Mouse (Mus musculus): ENCODE results near the gene Chrnd. TPM values are rescaled to one million over a fixed set of nuclear protein-coding genes. Genes with fewer than 3 reads are reported as not detected.

Gene Chrnd
- polyA plus RNA-seq, 1 experiment: not detected

GRCm38 (mm10) chr1:87213735-87214704 lies 23.6 kb downstream of the Chrnd start, which contains the start of gene Eif4e2:
Eif4e2 (plus strand) TSS chr1:87213914.
- Histone ChIP-seq H3K9me3 (ENCODE audit: control insufficient read depth, low read length) (no peaks in the 10 kb centered on the region), H3K4me3 (replicated peaks) (peak within 1 kb of the TSS; percentile 86), H3K4me1 (ENCODE audit: control insufficient read depth) (peaks cover 46% of the 10 kb centered on the region), H3K36me3 (ENCODE audit: control insufficient read depth) (peaks cover 16% of the 10 kb centered on the region), H3K27me3 (ENCODE audit: control insufficient read depth) (no peaks in the 10 kb centered on the region)
- TF ChIP-seq TAL1 (IDR thresholded peaks at IDR 0.05; ENCODE audit: low read length) (no peak), GATA1 (IDR thresholded peaks at IDR 0.05; ENCODE audit: low read length) (no peak)

DNA sequence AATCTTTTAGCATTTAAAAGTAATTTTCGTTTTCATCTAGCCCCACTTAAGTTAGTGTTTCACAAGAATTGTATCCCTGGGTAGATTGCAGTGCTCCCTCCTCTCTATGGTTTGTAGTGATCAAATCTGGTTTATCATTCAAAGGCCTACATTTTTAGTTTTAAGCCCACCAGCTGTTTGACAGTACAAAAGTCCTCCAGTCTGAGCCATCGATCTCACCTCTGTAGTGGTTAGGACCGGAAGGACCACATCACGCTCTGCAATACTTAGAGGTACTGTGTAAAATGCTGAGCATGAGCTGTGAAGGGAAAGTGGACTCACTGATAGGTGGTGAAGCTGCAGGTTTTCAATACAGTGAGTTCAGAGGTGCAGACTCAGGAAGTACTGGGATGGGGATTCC lies 24.3 kb downstream of the Chrnd start:
- Histone ChIP-seq H3K9me3 (ENCODE audit: control insufficient read depth, low read length) (no peaks in the 10 kb centered on the region), H3K27me3 (ENCODE audit: control insufficient read depth) (no peaks in the 10 kb centered on the region), H3K4me3 (replicated peaks) (peak overlapping the region; percentile 86), H3K4me1 (ENCODE audit: control insufficient read depth) (peaks cover 46% of the 10 kb centered on the region), H3K36me3 (ENCODE audit: control insufficient read depth) (peaks cover 22% of the 10 kb centered on the region)
- TF ChIP-seq GATA1 (IDR thresholded peaks at IDR 0.05; ENCODE audit: low read length) (no peak), TAL1 (IDR thresholded peaks at IDR 0.05; ENCODE audit: low read length) (no peak)

GRCm38 (mm10) chr1:87217938-87218337 lies 27.5 kb downstream of the Chrnd start:
- no peaks in the 10 kb centered on the region for H3K9me3 ChIP-seq (ENCODE audit: control insufficient read depth, low read length)
- no peaks in the 10 kb centered on the region for H3K27me3 ChIP-seq (ENCODE audit: control insufficient read depth)
- peaks cover 41% of the 10 kb centered on the region for H3K4me1 ChIP-seq (ENCODE audit: control insufficient read depth)
- no peak for TF ChIP-seq TAL1 (IDR thresholded peaks at IDR 0.05; ENCODE audit: low read length)
- no peak for TF ChIP-seq GATA1 (IDR thresholded peaks at IDR 0.05; ENCODE audit: low read length)
- H3K4me3 ChIP-seq (replicated peaks): no peak overlapping the region
- H3K36me3 ChIP-seq (ENCODE audit: control insufficient read depth): peaks cover 54% of the 10 kb centered on the region

GRCm38 (mm10) chr1:87225739-87226138 lies 35.3 kb downstream of the Chrnd start:
- Histone ChIP-seq H3K4me1 (ENCODE audit: control insufficient read depth) (no peaks in the 10 kb centered on the region), H3K36me3 (ENCODE audit: control insufficient read depth) (peaks cover 98% of the 10 kb centered on the region), H3K27me3 (ENCODE audit: control insufficient read depth) (no peaks in the 10 kb centered on the region), H3K9me3 (ENCODE audit: control insufficient read depth, low read length) (no peaks in the 10 kb centered on the region), H3K4me3 (replicated peaks) (no peak overlapping the region)
- no peak for TF ChIP-seq GATA1 (IDR thresholded peaks at IDR 0.05; ENCODE audit: low read length)
- no peak for TF ChIP-seq TAL1 (IDR thresholded peaks at IDR 0.05; ENCODE audit: low read length)

- H3K9me3 ChIP-seq (ENCODE audit: control insufficient read depth, low read length): no peaks in the 10 kb centered on the region
- no peaks in the 10 kb centered on the region for H3K4me1 ChIP-seq (ENCODE audit: control insufficient read depth)
- no peak overlapping the region for H3K4me3 ChIP-seq (replicated peaks)
- no peaks in the 10 kb centered on the region for H3K27me3 ChIP-seq (ENCODE audit: control insufficient read depth)
- H3K36me3 ChIP-seq (ENCODE audit: control insufficient read depth): peaks cover 95% of the 10 kb centered on the region
- TF ChIP-seq GATA1 (IDR thresholded peaks at IDR 0.05; ENCODE audit: low read length) (no peak), TAL1 (IDR thresholded peaks at IDR 0.05; ENCODE audit: low read length) (no peak)
Observed at GRCm38 (mm10) chr1:87226409-87227159, 36.2 kb downstream of the Chrnd start.

- Histone ChIP-seq H3K4me1 (ENCODE audit: control insufficient read depth) (no peaks in the 10 kb centered on the region), H3K36me3 (ENCODE audit: control insufficient read depth) (peaks cover 95% of the 10 kb centered on the region), H3K4me3 (replicated peaks) (no peak overlapping the region), H3K9me3 (ENCODE audit: control insufficient read depth, low read length) (no peaks in the 10 kb centered on the region), H3K27me3 (ENCODE audit: control insufficient read depth) (no peaks in the 10 kb centered on the region)
- TF ChIP-seq GATA1 (IDR thresholded peaks at IDR 0.05; ENCODE audit: low read length): no peak
- TF ChIP-seq TAL1 (IDR thresholded peaks at IDR 0.05; ENCODE audit: low read length): no peak
Observed at GRCm38 (mm10) chr1:87227160-87227550, 36.7 kb downstream of the Chrnd start.

DNA sequence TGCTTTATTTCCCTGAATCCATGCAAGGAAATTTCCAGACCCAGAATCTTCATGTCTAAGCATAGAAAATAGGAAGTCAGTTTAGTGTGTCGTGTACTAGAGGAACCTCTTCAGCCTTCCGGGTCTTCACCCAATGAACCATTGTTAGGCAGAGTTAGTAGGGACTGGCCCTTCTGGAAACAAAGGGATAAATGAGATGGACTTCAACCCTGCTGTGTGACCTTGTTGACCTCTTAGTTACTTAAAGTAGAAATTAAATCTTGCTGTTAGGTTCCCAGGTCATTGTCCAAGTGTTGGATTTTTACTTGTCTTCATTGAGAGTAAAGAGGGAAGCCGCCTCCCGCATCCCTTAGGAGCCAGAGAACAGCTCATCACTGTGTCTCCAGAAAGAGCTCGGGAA lies 40.2 kb downstream of the Chrnd start:
- Histone ChIP-seq H3K4me3 (replicated peaks) (no peak overlapping the region), H3K27me3 (ENCODE audit: control insufficient read depth) (no peaks in the 10 kb centered on the region), H3K36me3 (ENCODE audit: control insufficient read depth) (peaks cover 74% of the 10 kb centered on the region), H3K4me1 (ENCODE audit: control insufficient read depth) (no peaks in the 10 kb centered on the region), H3K9me3 (ENCODE audit: control insufficient read depth, low read length) (no peaks in the 10 kb centered on the region)
- TF ChIP-seq TAL1 (IDR thresholded peaks at IDR 0.05; ENCODE audit: low read length) (no peak), GATA1 (IDR thresholded peaks at IDR 0.05; ENCODE audit: low read length) (no peak)

DNA sequence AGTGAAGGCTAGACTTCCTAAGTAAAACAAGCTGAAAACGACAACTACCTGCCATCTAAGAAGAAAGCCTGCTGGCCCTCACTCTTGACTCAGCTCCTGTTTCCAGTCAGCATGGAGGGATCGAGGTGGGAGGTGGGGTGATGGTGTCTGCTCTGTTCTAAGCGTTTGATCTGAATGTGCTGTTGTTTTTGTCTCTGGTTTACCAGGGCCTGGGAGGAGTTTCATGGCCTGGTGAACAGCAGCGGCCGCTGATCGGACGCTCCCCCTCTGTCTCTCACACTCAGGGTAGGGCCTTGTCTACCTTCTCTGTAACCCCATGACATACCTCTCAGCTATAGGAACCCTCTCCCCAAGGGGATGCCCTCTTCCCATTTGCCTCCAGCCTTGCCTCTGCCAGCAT lies 41.8 kb downstream of the Chrnd start:
- no peak overlapping the region for H3K4me3 ChIP-seq (replicated peaks)
- H3K4me1 ChIP-seq (ENCODE audit: control insufficient read depth): no peaks in the 10 kb centered on the region
- no peaks in the 10 kb centered on the region for H3K9me3 ChIP-seq (ENCODE audit: control insufficient read depth, low read length)
- H3K36me3 ChIP-seq (ENCODE audit: control insufficient read depth): peaks cover 62% of the 10 kb centered on the region
- TF ChIP-seq GATA1 (IDR thresholded peaks at IDR 0.05; ENCODE audit: low read length) (no peak), TAL1 (IDR thresholded peaks at IDR 0.05; ENCODE audit: low read length) (no peak)
- H3K27me3 ChIP-seq (ENCODE audit: control insufficient read depth): no peaks in the 10 kb centered on the region

- no peak overlapping the region for H3K4me3 ChIP-seq (replicated peaks)
- peaks cover 22% of the 10 kb centered on the region for H3K36me3 ChIP-seq (ENCODE audit: control insufficient read depth)
- TF ChIP-seq TAL1 (IDR thresholded peaks at IDR 0.05; ENCODE audit: low read length) (no peak), GATA1 (IDR thresholded peaks at IDR 0.05; ENCODE audit: low read length) (no peak)
- H3K4me1 ChIP-seq (ENCODE audit: control insufficient read depth): no peaks in the 10 kb centered on the region
- no peaks in the 10 kb centered on the region for H3K9me3 ChIP-seq (ENCODE audit: control insufficient read depth, low read length)
- no peaks in the 10 kb centered on the region for H3K27me3 ChIP-seq (ENCODE audit: control insufficient read depth)
Observed at GRCm38 (mm10) chr1:87239056-87239455, 48.6 kb downstream of the Chrnd start.
